Mouse (Mus musculus) midbrain, postnatal 0 days (tissue): Measurements from ENCODE around the gene D13Ertd608e. TPM values are rescaled to one million over a fixed set of nuclear protein-coding genes. Genes with fewer than 3 reads are reported as not detected.
"Not testable (repeated sequence)": the region's sequence is repeated elsewhere in the genome, so short reads cannot be mapped to it uniquely, and the experiment has no call there.

Experiments
- ATAC-seq: fragments of 200-750 bp; cut with Nextera tagmentation; 2 replicates; pipeline ENCODE4 v1.8.0; 2017; ENCODE audit warnings: moderate number of reproducible peaks, mild to moderate bottlenecking, moderate TSS enrichment, moderate library complexity; ENCODE audit not compliant: low FRiP score
- DNase-seq: peaks from one replicate; pipeline ENCODE4 v3.0.0-alpha.2; 2015; ENCODE audit warnings: low spot score
- H3K27ac ChIP-seq: fragments of 300-500 bp; sonication (generic); 2 replicates; pipeline ENCODE4 v1.5.1; 2014; ENCODE audit warnings: low read depth, mild to moderate bottlenecking, low read length, mixed read lengths
- H3K27me3 ChIP-seq: fragments of 300-500 bp; sonication (generic); 2 replicates; pipeline ENCODE4 v1.6.1; 2014; ENCODE audit warnings: low read length, control low read depth, mixed read lengths; ENCODE audit not compliant: insufficient read depth
- H3K36me3 ChIP-seq: fragments of 300-500 bp; sonication (generic); 2 replicates; pipeline ENCODE4 v1.6.1; 2014; ENCODE audit warnings: low read length, control low read depth, mixed read lengths; ENCODE audit not compliant: insufficient read depth
- H3K4me1 ChIP-seq: fragments of 300-500 bp; sonication (generic); 2 replicates; pipeline ENCODE4 v1.6.1; 2014; ENCODE audit warnings: mild to moderate bottlenecking, control low read depth, antibody characterized with exemption, low read length, mixed read lengths; ENCODE audit not compliant: insufficient read depth
- H3K4me2 ChIP-seq: fragments of 300-500 bp; sonication (generic); 2 replicates; pipeline ENCODE4 v1.6.1; 2014; ENCODE audit warnings: low read depth, mild to moderate bottlenecking, low read length, mixed read lengths; ENCODE audit not compliant: poor library complexity, severe bottlenecking
- H3K4me3 ChIP-seq: fragments of 300-500 bp; sonication (generic); 2 replicates; pipeline ENCODE4 v1.5.1; 2014; ENCODE audit warnings: low read depth, mild to moderate bottlenecking, low read length, moderate library complexity
- H3K9ac ChIP-seq: fragments of 300-500 bp; sonication (generic); replicated peaks from 2 replicates; pipeline ENCODE4 v1.6.1; 2014; ENCODE audit warnings: mild to moderate bottlenecking, low read length, moderate library complexity, mixed read lengths; ENCODE audit not compliant: poor library complexity, severe bottlenecking
- H3K9me3 ChIP-seq: fragments of 300-500 bp; sonication (generic); 2 replicates; pipeline ENCODE4 v1.6.1; 2016; ENCODE audit warnings: low read length, control low read depth
- CTCF ChIP-seq: IDR thresholded peaks from 2 replicates; pipeline ENCODE4 v1.5.1; 2016; ENCODE audit warnings: antibody characterized with exemption, mild to moderate bottlenecking
- WGBS: fragments of 180-500 bp; shearing (Covaris S2); extraction: QIAGEN DNeasy Blood & Tissue Kit; methylation state at CpG from one replicate; pipeline ENCODE4 v1.1.7; 2014; 5-methylcytosine and 5-hydroxymethylcytosine counted together
- polyA plus RNA-seq: library from polyadenylated mRNA; unstranded; fragments of >200 nt; fragmentation: Nextera tagmentation; extraction: Ambion mirVana; gene quantifications from 2 replicates; pipeline ENCODE4 v1.2.1, GENCODE M21; 2015
- total RNA-seq: library from RNA; depleted of rRNA; stranded (reverse); fragments of >200 nt; gene quantifications from 2 replicates; pipeline ENCODE4 v1.2.3, GENCODE M21; 2014

The D13Ertd608e gene
- total and polyA plus RNA-seq, 2 experiments from 2014 or later = not detected

DNA sequence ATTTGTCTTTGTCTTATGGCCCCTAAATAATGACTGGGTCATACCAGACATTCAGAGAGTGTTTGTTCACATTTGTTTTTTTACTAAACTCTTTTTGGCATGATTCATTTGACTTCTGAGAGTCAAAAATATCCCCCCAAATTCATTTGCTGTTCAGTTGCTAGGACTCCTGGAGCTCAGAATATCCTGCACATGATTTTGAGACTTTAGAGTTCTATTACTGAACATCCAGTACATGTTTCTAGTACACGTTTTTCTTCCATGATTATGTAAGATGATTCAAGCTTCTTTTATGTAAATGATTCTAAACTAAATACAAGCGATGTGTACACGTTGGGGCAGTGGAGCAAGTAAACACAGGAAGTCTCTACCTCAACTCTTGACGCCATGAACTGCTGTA is 38.1 kb upstream of the D13Ertd608e start:
- Histone ChIP-seq H3K27me3 (no peaks in the 10 kb centered on the region), H3K4me2 (no peak overlapping the region), H3K4me3 (no peak overlapping the region), H3K9me3 (no peaks in the 10 kb centered on the region), H3K36me3 (no peaks in the 10 kb centered on the region), H3K9ac (no peak overlapping the region), H3K4me1 (no peaks in the 10 kb centered on the region), H3K27ac (no peak overlapping the region)
- no peak for ATAC-seq
- DNase-seq = no peak
- WGBS = 71% methylated on average over 4 of the region's 4 CpGs
- TF ChIP-seq CTCF = no peak

DNA sequence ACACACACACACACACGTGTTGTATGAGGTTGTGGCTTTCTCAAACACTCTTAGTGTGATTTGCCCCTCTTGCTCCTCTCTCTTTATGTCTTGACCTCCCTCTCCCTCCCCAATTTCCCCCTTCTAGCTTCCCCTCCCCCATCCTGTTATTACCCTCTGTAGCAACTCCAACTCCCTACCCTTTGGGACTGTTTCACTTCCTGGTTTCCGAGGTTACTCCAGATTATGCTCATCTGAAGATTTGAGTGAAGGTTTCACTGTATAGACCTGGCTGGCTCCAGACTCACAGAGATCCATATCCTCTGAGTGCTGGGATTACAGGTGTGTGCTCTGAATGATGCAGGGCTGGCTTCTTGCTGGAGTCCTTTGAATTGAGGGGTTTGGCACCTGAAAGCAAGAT is 26.9 kb upstream of the D13Ertd608e start:
- no peak overlapping the region for H3K9ac ChIP-seq
- no peak for ATAC-seq
- no peaks in the 10 kb centered on the region for H3K4me1 ChIP-seq
- no peak overlapping the region for H3K27ac ChIP-seq
- H3K36me3 ChIP-seq = no peaks in the 10 kb centered on the region
- no peaks in the 10 kb centered on the region for H3K9me3 ChIP-seq
- 79% methylated on average over 2 of the region's 2 CpGs for WGBS
- no peak for DNase-seq
- H3K27me3 ChIP-seq = no peaks in the 10 kb centered on the region
- no peak overlapping the region for H3K4me3 ChIP-seq
- TF ChIP-seq CTCF = no peak
- no peak overlapping the region for H3K4me2 ChIP-seq

DNA sequence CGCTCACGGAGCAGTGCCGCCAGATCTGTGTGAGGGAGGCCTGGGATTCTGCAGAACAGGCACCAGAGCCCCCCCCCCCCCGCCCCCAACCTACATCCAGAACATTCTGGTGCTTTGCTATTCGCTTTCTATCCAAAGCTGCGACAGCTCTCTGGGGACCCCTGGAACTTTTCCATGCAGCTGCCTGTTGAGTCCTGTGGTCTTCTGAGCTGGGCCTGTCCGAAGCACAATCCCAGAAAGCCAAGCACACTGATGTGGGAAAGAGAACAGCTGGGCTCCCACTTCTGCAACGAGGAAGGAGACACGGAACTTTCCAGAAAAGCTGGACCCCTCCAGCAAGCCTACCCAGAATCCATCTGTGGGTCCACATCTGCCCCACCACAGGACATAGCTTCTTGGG is 25.8 kb upstream of the D13Ertd608e start:
- H3K4me1 ChIP-seq = no peaks in the 10 kb centered on the region
- no peak overlapping the region for H3K4me3 ChIP-seq
- TF ChIP-seq CTCF = no peak
- H3K9me3 ChIP-seq = no peaks in the 10 kb centered on the region
- H3K36me3 ChIP-seq = no peaks in the 10 kb centered on the region
- H3K9ac ChIP-seq = no peak overlapping the region
- WGBS = 77% methylated on average over 9 of the region's 9 CpGs
- H3K4me2 ChIP-seq = no peak overlapping the region
- no peaks in the 10 kb centered on the region for H3K27me3 ChIP-seq
- no peak overlapping the region for H3K27ac ChIP-seq
- DNase-seq = no peak
- ATAC-seq = no peak

DNA sequence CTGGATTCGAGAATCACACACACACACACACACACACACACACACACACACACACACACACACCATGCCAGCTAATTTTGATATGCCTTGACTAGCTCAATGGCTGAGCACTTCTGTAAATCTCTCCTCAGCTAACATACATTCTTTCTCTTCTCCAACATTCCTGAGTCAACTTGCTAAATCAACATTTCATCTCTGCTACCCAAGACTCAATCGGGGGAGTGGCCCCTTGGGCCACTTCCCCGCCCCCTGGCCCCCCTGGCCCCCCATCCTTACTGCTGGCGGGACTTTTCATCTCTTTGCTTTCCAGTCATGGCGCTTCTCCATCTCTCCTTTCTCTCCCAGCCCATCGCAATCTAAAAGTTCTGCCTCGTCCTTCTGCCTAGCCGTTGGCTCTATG is 19.0 kb upstream of the D13Ertd608e start:
- ATAC-seq (no peak), DNase-seq (no peak)
- WGBS = 66% methylated on average over 8 of the region's 8 CpGs
- Histone ChIP-seq H3K9me3 (no peaks in the 10 kb centered on the region), H3K4me1 (no peaks in the 10 kb centered on the region), H3K36me3 (no peaks in the 10 kb centered on the region), H3K27ac (no peak overlapping the region), H3K4me3 (no peak overlapping the region), H3K4me2 (no peak overlapping the region), H3K9ac (no peak overlapping the region), H3K27me3 (no peaks in the 10 kb centered on the region)
- no peak for TF ChIP-seq CTCF

- no peak for TF ChIP-seq CTCF
- Histone ChIP-seq H3K9ac (no peak overlapping the region), H3K4me1 (no peaks in the 10 kb centered on the region), H3K27me3 (no peaks in the 10 kb centered on the region), H3K4me3 (no peak overlapping the region), H3K27ac (no peak overlapping the region), H3K9me3 (no peaks in the 10 kb centered on the region), H3K36me3 (no peaks in the 10 kb centered on the region), H3K4me2 (no peak overlapping the region)
- WGBS = 7% methylated on average over 2 of the region's 2 CpGs
- no peak for ATAC-seq
- DNase-seq = no peak
These were observed 18.1 kb upstream of the D13Ertd608e start for GRCm38 (mm10) chr13:119817579-119818206.

- not testable (repeated sequence) for H3K4me1 ChIP-seq, H3K9me3 ChIP-seq, ATAC-seq, DNase-seq, H3K4me2 ChIP-seq, H3K4me3 ChIP-seq, H3K27me3 ChIP-seq, H3K27ac ChIP-seq, H3K9ac ChIP-seq, H3K36me3 ChIP-seq
These were observed 5.7 kb upstream of the D13Ertd608e start, which contains the start of gene AF067063 for GRCm38 (mm10) chr13:119830116-119830515. Gene AF067063 (minus strand): TSS chr13:119830216.
